Mouse (Mus musculus) cerebellum, adult 9-10 months (tissue): ENCODE measurements around the gene Elfn2.

ENCODE experiments used
- DNase-seq: peaks from one replicate; pipeline ENCODE4 v3.0.0; 2022

Gene Elfn2

DNA sequence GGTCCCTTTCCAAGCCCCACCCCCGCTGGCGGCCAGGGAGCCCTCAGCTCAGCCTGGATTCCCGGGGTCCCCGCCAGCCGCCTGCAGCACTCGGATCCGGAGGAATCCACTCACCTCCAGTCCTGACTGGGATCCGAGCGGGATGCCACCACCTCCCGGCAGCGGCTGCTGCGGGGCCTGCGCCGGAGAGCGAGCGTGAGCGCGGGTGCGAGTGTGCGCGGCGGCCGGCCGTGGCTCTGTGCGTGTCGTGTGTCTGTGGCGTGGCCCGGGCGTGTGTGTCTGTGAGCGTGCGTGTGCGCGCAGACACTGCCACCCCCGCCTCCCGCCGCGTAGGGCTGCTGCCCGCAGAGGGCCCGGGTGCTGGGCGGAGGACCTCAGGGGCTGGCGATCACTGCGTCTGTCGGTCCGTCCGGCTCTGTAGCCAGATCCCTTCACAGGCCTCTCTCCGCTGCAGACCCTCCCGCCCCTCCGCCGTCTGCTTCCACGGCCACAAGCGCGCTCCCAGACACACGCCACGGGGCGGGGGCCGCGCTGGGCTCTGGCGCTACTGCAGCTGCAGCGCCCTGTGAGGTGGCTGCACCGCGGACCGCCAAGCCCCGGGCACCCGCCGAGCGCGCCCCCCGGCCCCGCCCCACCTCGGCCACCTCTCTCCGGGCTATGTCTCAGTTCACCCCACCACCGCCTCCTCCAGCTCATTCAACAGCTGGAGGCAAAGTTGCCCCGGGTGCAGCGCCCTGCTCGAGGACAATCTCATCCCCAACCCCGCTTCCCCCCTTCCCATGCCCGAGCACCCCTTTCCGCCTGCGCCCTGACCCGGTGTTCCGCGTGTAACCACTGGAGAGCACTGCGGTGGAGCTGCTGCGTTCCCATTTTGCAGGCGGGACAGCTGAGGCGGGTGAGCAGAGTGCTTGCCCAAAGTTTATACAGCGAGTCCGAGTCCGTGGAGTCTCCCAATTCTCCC is at the start of gene Elfn2:
Gene Elfn2 (minus strand): TSS at position 482 of the 961 bp plus-strand sequence.
- DNase-seq, result no peak

DNA sequence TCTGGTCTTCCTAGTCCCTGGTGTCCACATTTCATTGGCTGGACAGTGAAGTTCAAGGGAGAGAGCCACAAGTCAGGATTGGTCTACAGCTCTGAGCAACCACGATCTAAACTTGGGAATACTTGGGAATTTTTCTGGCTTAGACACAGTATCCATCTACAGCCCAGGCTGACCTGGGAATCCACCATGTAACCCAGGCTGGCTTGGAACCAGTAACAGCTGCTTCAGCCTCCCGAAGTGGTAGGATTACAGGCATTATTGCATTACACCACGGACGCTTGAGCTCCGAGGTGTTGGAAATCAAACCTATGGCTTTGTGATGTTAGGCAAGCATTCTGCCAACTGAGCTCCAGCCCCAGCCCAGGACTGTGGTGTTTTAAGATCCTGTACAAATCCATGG is 45.1 kb upstream of the Elfn2 start:
- DNase-seq, result no peak

DNA sequence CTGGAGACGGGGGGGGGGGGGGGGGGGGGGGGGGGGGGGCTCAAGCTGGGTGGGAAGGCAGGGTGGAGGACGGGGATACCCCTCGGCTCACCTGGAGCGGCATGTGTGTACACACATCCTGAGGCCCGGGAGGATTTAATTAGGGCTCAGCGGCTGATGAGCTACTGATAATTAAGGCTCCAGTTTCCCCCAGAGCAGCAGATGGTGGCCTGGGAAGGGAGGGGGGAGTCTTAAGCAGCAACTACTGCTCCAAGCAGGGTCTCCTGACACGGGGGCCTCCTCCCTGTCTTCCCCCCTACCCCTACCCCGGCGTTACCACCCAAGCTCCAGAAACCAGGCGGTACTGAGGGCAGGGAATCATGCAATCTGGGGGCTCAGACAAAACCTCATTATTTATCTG is 44.6 kb upstream of the Elfn2 start:
- DNase-seq, result no peak

DNA sequence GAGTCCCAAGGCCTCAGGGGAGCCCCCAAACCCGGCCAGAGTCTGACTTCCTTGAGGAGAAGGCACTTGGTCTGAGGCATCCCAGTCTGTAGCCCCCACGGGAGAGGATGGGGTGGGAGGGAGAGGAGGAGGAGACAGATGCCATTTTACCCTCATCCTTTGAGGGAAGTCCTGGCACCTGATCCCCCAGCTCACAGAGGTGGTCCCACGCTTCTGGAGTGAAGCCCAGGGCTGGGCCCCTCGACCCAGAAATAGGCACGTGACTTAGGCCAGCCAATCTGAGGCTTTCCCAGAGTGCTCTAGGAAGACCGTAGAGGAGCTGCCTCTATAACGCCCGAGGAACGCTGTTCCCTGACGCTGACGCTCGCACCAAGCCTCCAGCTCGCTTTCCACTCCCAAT is 42.5 kb upstream of the Elfn2 start:
- DNase-seq, result no peak

DNA sequence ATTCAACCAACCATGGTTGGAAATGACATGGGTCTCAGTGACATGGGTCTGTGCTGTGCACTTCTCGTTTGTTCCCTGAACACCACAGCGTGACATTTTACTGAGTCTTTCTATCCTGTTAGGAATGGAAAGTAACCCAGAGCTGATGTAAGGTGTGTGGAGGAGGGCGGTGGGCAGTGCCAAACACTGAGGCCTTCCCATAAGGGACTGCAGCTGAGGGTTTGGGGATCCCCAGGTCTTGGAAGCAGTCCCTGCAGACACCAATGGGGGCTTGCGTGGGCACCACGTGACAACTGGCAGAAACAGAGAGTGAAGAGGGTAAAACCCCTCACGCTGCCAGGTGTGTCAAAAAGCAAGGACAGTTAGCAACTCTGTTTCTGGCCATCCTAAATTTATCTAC is 39.6 kb upstream of the Elfn2 start:
- no peak for DNase-seq

DNA sequence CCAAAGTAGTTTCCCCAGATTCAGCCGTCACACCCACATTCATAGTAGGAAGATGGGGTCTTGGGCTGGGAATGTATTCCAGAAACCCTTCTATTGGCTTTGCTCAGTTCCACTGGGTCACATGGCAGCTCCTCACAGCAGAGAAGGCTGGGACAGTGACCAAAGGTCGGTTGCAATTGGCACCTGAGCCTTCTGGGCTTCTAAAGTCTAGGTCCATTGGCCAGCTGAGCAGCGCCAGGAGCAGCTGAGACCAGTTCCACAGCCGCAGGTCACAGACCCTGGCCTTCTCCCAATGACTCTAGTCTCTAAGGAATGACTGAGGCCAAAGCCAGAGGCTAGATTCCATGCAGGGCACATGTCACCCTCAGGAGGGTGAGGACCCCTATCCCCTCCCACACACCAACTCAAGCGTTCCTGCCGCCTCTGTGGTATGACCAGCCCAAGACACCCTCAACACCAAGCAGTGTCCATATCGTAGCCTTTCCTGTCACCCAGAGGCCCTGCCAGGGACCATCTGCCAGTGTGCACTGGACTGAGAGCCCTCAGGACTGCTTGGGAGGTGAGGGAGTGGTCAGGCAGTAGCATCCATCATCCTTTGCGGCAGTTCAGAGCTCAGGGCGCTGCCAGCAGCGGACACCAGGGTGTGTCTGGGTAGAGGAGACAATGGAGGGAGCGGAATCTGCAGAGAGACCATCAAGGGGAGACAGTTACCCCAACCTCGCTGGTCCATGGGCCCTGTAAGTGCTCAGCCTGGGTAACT is 37.6 kb upstream of the Elfn2 start:
- no peak for DNase-seq

DNA sequence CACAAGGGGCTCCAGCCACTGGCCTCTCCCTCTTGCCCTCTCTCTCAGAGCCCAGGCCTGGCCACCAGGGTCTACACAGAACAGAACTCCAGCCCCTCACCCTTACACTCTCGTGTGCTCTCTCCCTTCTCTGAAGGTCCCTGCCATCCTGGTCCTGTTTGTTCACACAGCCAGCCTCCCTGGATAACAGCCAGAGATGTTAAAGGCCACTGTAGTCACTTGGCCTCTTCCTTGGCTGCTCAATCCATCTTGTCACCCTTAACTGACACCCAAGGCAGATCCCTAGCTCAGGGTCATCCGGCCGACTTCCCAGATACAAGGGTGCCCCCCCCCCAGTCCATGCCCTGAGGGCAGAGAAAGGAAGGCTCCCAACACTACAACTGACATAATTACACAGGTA is 36.7 kb upstream of the Elfn2 start:
- no peak for DNase-seq

DNA sequence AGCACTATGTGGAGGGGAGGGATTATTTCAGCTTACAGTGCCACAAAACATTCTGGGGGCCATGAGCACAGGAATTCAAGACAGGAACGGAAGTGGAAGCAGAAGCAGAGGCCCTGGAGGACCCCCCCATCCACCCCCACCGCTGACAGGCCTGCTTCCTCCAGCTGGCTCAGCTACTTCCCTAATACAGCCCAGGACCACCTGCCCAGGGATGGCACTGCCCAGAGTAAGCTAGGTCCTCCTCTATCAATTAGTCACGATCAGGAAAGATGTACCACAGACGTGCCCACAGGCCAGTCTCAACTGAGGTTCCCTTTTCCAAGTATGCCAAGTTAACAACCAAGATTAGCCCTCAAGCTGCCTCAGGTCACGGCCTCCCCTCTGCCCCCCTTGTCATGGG is 35.6 kb upstream of the Elfn2 start:
- DNase-seq, result no peak

DNA sequence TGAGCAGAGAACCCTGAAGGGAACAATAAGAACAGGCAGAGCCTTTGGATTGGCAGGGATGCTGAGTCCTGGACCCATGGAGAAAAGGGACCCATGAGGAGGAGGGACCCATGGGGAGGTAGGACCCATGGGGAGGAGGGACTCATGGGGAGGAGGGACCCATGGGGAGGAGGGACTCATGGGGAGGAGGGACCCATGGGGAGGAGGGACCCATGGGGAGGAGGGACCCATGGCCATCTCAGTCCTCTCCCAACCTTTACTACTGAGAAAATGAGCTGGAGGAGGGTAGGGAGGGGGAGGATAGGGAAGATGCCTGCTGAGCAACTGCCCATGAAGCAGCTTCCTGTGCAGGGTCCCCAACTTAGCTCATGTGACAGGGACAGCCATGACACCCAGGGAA is 34.4 kb upstream of the Elfn2 start:
- no peak for DNase-seq

DNA sequence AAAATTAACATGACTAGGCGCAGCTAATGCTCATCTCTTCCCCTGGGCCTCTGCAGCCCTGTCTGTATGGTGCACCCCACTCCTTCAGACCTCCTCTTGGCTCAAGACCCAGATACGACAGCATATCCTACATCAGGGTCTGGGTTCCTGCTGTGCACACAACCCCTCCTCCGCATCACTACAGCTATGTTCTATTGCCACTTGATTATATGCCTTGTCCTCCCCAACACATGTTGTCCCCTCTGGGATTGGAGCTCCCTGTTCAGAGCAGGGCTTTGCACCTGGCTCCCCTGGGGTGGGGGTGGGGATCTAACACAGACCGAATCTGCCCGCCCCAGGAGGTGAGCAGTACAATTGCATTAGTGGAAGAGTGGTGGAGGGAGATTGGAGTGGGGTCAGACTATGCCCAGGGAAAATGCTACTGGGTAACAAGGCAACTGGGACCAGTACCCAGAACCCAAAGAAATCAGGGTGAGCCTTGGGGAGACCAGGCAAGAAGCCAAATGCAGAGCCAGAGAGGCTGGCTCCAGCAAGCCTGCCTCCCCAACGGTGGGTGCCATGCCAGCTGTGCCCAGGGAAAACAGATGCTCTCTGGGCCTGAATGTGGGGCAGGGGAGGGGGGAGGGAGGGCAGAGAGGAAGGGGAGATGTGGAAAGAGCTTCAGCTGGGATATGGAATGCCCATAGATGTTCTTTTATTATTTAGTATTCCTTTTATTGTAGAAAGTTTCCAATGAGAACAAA is 32.2 kb upstream of the Elfn2 start:
- DNase-seq, result no peak

DNA sequence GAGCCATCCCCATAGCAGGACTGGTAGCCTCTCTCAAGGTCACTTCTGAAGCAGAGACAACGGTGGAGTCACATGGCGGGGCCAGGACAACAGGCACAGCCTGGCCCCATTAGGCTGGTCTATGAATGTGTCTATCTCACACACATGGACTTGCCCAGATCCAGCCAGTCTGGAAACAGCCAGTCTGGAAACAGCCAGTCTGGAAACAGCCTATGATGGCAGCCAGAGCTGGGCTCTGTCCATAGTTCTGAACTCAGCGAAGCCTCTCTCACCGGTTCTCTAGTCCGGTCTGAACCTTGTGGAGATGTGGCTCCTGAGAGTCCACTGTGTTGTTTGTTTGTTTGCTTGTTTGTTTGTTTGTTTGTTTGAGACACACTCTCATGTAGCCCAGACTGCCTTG is 31.3 kb upstream of the Elfn2 start:
- DNase-seq, result no peak

DNA sequence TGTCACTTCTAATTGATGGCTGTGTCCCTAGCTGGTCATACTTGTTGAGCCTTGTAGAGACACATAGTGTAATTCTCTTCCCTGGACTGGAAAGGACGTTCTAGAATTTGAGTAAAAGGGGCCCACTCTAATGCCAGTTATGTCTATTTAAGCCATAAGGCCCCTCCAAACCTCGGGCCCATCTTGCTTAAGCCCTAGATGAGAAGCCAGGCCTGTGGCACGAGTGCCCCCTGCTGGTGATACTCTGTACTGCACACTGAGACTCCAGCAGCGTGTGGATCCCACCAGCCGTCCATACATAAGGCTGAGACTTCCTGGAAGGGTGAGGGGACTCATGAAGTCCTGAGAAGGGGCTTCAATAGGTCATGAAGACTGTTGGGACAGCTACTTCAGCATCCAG is 25.6 kb upstream of the Elfn2 start:
- DNase-seq, result peak; percentile 37

DNA sequence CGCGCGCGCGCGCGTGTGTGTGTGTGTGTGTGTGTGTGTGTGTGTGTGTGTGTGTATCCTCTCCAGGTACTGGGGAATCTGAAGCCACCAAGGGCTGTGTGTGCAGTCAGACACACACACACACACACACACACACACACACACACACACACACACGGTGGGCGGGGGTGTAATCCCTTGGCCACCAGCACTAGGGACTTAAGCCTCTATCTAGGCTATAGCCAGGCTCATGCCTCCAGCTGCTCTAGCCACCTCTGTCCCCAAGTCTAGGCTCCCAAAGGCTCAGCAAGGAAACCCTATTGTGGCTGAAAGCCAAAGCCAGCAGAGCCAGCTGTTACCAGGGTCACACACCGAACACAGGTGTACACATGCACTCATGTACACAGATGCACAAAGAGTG is 24.3 kb upstream of the Elfn2 start:
- no peak for DNase-seq

DNA sequence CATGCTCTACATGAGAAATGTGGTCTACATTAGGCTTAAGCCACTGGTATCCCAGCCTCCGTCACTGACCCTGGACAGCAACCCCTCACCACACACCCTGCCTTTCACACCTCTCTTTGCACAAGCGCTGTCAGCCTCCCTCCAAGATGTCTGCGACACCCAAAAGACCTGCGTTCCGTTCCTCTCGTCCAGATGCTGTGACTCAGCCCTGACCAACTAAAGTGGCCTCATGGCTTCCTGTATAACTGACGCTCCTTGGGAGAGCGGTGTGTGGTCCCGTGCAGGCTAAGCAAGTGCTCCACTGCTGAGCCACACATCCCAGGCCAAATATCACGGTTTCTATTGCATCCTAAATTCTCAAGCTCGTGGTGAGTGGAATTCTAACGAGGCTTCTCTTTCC is 22.1 kb upstream of the Elfn2 start:
- DNase-seq, result no peak

DNA sequence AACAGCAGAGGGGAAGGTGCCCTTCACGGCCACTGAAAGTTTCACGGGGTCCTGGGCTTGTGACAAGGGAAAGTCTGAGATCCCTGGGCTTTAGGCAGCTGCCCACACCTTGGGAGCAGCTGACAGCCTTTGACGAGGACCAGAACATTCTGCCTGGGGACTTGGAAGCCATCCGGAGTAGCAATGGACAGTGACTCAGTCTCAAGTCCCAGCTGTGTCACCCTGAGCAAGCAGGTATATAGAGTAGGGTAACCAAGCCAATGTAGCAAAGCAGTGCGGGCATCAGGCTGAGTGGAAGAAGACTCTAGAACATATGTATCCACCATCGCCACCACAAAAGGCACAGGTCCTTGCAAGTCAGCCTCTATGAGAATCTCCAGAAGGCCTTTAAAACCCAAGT is 18.6 kb upstream of the Elfn2 start:
- no peak for DNase-seq

DNA sequence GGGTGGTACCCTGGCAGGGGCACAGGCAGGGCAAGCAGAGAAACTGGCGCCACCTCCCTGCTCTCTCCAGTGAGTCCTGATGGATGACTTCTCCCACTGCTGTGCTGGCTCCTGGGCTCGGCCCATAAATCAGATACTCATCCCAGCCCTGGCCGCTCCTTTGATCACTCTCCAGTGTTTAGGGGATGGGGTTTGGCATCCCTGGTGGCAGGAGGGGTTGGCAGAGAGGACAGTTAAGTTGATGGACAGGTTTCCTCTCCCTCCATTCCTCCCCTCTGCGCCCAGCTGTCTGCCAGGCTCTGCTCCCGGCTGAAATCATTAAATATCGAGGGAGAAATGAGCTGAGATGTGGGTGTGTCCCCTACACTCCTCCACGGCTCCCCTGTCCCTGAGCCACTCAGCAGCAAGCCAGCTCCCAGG is 18.1 kb upstream of the Elfn2 start:
- DNase-seq, result no peak

DNA sequence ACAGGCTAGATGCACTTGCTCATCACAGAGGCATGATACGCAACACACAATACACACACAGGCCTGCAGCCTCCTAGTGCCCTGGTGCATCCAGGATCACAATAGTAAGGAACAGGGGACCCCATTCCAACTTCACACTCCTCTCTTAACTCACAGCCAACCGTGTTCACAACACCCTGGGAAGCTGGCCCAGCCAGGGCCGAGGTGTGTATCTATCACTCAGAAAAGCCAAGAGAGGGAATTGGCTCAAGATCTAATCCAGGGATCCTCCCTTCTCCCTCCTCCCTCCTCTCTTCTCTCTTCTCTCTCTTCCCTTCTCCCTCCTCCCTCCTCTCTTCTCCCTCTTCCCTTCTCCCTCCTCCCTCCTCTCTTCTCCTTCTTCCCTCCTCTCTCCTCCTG is 17.6 kb upstream of the Elfn2 start:
- no peak for DNase-seq

DNA sequence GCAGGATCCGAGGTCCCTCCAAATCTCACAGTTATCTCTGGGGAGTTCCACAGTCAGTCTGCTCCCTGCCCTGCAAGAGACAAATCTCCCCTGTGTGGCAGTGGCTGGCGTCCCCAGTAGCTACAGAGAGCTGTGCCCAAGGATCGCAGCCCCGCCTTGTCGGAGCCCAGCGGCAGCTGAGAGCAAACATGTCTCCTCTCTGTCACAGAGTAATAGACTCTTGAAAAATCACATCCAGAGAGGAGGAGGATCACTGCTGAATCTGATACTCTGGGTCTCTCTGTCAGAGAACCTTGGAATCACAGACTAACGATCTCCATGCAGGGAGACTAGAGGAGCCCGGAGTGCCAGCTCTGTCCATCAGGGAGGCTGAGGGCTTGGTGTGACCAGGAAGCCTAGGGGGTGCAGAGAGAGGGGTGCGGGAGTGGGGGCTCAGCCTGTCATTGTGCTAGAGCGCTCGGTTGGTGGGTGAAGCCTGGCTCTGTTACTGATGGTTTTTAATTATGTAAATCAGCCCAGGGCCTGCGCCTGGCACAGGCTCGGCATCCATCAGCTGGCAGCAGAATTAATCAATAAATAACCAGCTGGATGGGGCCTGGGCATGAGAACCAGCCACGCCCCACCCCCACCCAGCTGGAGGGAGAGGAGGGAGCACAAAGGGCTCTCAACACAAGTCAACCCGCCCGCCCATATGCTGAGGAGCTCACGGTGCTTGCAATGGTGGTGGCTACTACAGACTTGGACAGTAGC is 17.0 kb upstream of the Elfn2 start:
- no peak for DNase-seq

DNA sequence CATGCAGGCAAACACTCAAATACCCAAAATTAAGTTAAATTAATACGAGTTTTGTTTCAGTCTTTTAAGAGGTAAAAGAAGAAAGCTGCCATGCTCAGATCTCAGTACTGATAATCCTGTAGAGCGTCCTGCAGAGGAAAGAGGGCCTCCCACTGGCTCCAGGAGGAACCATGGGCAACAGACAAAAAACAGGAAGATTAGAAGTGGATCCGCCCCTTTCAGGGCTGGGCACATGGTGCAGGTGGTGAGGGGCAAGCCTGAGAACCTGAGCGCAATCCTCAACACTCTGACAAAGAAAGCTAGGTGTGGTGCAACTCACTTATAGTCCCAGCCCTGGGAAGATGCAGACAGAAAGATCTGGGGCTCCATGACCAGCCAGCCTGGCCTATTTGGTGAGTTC is 13.3 kb upstream of the Elfn2 start:
- no peak for DNase-seq

DNA sequence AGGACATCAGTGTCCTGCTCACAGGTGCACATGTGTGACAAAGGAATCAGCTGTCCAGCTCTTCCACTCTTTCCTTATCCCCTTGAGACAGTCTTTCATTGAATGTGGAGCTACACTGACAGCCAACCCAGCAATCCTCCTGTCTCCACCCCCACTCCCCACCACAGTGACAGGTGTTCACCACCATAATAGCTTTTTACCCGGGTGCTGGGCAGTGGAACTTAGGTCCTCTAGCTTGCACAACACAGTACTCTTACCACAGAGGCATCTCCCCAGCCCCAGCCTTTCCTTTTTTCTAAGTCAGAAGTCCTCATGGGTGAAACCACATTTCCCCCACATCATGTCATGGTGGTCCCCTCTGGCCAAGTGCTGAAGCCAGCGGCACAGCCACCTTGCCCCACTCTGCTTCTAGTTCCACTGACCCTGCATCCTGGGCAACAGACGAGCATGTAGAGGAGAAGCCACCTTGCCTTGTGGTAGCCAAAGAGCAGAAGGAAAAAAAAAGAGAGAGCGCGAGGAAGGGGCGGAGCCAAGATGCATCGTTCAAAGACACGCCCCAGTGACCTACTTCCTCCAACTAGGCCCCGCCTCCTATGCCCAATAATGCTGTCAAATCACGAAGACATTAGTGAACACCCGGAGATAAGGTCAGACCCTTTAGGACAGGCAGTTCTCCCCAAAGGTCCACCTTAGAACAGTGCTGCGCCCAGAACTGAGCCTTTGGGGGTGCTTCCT is 11.9 kb upstream of the Elfn2 start:
- DNase-seq, result no peak

DNA sequence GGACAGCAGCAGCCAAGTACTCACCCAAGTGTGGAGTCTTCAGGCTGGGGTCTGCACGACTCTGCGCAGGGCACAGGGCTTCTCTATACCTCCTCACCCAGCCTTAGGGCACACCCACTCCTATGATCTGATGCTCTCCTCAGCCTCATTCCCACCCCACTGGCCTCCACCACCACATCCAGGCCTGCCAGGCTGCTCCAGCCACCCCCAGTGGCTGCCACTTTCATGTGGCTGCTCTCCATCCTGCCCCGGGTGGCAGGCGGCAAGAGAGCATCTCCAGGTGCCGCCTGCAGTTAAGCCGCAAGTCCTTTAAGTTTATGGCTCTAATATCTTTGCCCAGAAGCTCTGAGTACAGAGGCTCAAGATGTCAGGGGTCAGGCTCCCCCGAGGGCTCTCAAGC is 8.1 kb upstream of the Elfn2 start:
- no peak for DNase-seq

DNA sequence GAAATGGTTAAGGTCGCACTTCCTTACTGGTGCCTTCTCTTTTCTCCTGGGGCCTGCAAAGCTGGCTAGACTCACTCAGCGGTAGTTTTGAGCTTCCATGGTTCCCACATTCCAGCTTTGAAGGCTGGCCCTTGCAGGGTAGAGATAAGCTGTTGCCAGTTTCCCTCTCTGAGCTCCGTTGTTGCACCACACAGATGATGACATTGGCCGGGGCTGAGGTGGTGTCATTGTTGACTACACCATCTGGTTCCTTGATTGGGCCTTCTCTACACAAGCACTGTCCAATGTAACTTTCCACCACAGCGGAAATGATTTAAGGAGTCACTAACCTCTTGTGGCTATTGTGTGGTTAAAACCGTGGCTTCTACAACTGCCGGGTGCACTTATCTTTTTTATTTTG is 2.0 kb upstream of the Elfn2 start:
- DNase-seq, result no peak
